Mouse (Mus musculus) thymus, adult 2 months (tissue): ENCODE results near the gene Pagr1a. TPM values are rescaled to one million over a fixed set of nuclear protein-coding genes. Genes with fewer than 3 reads are reported as not detected.
A peak's percentile ranks its signal among the peaks of the same experiment; 100 is the strongest.

ENCODE experiments used
- DNase-seq: peaks from one replicate; pipeline ENCODE4 v3.0.0; 2021
- H3K27ac ChIP-seq: fragments of 200-500 bp; 2 replicates; pipeline ENCODE4 v1.5.1; 2012; ENCODE audit warnings: low read length, control low read depth; ENCODE audit not compliant: control insufficient read depth, insufficient read depth
- H3K27me3 ChIP-seq: fragments of 200-500 bp; 2 replicates; pipeline ENCODE4 v1.6.1; 2012; ENCODE audit warnings: mild to moderate bottlenecking, low read length, moderate library complexity, mixed read lengths; ENCODE audit not compliant: control insufficient read depth, insufficient read depth
- H3K36me3 ChIP-seq: fragments of 200-500 bp; 2 replicates; pipeline ENCODE4 v1.6.1; 2012; ENCODE audit warnings: mild to moderate bottlenecking, low read length, moderate library complexity; ENCODE audit not compliant: control insufficient read depth, insufficient read depth
- H3K4me1 ChIP-seq: fragments of 200-500 bp; replicated peaks from 2 replicates; pipeline ENCODE4 v1.6.1; 2012; ENCODE audit warnings: low read length; ENCODE audit not compliant: control insufficient read depth, insufficient read depth
- H3K4me3 ChIP-seq: fragments of 200-500 bp; 2 replicates; pipeline ENCODE4 v1.5.1; 2012; ENCODE audit warnings: mild to moderate bottlenecking, low read length, control low read depth, moderate library complexity; ENCODE audit not compliant: control insufficient read depth, insufficient read depth
- CTCF ChIP-seq: fragments of 200-500 bp; IDR thresholded peaks from 2 replicates; pipeline ENCODE4 v1.5.1; 2012; ENCODE audit warnings: mild to moderate bottlenecking, control low read depth, low read length, moderate library complexity, borderline replicate concordance; ENCODE audit not compliant: control insufficient read depth, poor library complexity, insufficient read depth; ENCODE audit errors: extremely low read depth
- POLR2A ChIP-seq: fragments of 200-500 bp; IDR thresholded peaks from 2 replicates; pipeline ENCODE4 v1.6.1; 2012; ENCODE audit warnings: mild to moderate bottlenecking, low read length, control low read depth, moderate library complexity; ENCODE audit not compliant: control insufficient read depth, poor library complexity, insufficient read depth; ENCODE audit errors: extremely low read depth
- WGBS: fragments of 180-500 bp; shearing (Covaris S2); methylation state at CpG from one replicate; pipeline ENCODE4 v1.1.7; 2018; 5-methylcytosine and 5-hydroxymethylcytosine counted together
- polyA plus RNA-seq: library from polyadenylated mRNA; depleted of rRNA; stranded (reverse); fragments of >200 nt; gene quantifications from 2 replicates; pipeline ENCODE4 v1.2.3, GENCODE M21; 2012

The Pagr1a gene
- polyA plus RNA-seq, 1 experiment = 11.9 TPM

DNA sequence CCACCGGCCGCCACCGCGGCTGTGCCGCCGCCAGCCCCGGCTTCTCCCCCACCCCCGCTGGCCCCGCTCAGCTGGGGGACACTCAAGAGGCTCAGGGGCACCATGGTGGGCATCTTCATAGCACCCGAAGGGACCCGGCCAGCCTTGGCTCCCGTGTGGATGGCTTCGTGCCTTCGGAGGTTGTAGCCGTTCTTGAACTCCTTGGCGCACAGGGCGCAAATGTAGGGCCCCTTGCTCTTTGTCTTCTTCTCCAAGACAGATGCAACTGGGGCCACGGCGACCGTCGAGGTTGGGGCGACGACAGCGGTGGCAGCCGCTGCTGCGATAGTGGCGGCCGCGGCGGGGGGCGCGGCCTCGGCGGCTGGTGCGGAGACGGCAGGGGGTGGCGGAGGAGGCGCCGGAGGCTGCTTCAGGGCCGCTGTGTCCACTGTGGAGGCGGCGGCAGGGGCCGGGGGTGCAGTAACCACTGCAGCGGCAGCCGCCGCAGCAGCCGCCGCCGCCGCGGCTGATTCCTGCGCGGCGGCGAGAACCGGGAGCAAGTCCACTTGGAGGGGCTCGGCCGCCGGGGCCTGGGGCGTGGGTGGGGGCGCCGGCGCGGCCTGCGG is 8.5 kb upstream of the Pagr1a start:
- Histone ChIP-seq H3K27me3 (no peaks in the 10 kb centered on the region), H3K4me3 (peak overlapping the region; percentile 86), H3K27ac (peak overlapping the region; percentile 89), H3K36me3 (peaks cover 7% of the 10 kb centered on the region; the same call in 1 of the 2 replicates), H3K4me1 (peaks cover 41% of the 10 kb centered on the region)
- TF ChIP-seq CTCF = no peak
- no peak for TF ChIP-seq POLR2A
- under 1% methylated on average over 63 of the region's 65 CpGs for WGBS
- peak; percentile 60 for DNase-seq

DNA sequence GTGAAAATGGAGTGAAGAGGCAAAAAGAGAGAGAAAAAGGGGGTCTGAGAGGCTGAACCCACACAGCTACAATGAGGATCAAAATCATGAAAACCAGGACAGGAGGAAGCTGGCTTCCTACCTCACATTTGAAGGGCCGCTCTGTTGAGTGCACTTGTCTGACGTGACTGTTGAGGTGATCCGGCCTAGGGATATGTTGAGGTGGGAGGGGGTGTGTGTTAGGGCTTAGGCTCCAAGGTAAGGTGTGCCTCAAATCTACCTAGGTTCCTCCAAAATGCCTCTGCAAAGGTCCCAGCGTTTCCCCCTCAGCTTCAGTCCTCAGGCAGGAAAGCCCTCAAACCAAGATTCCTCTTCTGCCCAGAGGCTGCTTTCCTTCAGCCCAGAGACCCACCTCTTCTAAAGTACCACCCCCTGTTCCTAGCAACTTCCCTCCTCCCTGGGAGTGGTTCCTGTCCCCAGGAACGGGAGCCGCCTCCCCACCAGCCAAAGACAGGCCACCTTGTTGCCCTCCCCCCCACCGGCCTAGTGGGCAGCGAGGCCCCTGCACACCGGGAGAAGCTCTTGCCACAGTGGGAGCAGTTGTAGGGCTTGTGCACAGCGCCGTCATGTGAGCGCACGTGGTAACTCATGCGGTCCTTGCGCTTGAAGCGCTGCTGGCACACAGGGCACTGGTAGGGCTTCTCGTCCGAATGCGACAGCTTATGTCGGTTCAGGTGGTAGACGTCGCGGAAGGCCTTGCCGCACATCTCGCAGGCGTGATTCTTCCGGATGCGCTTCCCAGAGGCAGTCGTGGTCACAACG is 7.8 kb upstream of the Pagr1a start:
- TF ChIP-seq CTCF = peak; percentile 82
- 0 out of 2 replicates have a peak, but pooled peaks have one; percentile 48 for TF ChIP-seq POLR2A
- Histone ChIP-seq H3K4me3 (peak overlapping the region; percentile 86), H3K36me3 (peaks cover 7% of the 10 kb centered on the region; the same call in 1 of the 2 replicates), H3K4me1 (peaks cover 48% of the 10 kb centered on the region), H3K27ac (peak overlapping the region; percentile 89), H3K27me3 (no peaks in the 10 kb centered on the region)
- DNase-seq = peak; percentile 87
- WGBS = under 1% methylated on average over 30 of the region's 30 CpGs

DNA sequence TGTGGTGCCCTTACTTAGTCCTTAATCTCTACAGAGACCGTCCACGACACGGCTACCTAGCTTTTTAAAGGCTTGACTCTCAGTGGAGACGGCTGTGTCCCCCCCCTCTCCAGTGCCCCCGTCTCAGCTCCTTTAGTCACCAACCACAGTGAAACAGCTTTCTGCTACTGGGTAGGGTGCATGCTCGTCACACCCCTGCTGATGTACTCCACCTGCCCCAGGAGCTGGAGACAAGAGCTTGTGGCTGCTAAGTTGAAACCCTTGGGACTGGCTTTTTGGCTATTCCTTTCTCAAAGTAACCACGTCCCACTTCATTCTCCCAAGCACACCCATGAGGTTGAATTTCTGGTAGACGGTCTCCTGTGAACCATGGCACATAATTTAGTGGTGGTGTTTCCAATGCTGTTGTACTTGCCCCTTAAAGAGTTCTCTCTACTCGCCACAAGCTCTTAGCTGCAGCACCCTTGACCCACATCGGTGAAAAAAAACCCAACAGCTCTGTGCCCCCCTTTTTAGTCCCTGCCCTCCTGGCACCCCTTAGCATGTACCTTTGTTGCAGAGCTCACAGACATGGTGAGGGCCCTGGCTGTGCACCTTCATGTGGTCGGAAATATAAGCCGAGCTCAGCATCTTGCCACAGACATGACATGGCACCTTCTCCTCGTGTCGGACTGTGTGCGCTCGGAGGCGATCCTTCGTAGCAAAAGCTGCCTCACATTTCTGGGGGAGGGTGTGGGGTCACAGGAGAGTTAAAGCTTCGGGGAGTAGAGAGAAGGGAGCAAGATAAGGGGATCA is 6.9 kb upstream of the Pagr1a start:
- peak overlapping the region; percentile 89 for H3K27ac ChIP-seq
- TF ChIP-seq POLR2A (no peak), CTCF (peak; percentile 49; the same call in 1 of the 2 replicates)
- no peaks in the 10 kb centered on the region for H3K27me3 ChIP-seq
- DNase-seq = peak; percentile 71
- H3K4me1 ChIP-seq = peaks cover 56% of the 10 kb centered on the region
- peaks cover 7% of the 10 kb centered on the region; the same call in 1 of the 2 replicates for H3K36me3 ChIP-seq
- WGBS = 8% methylated on average over 19 of the region's 19 CpGs
- H3K4me3 ChIP-seq = peak overlapping the region; percentile 86

DNA sequence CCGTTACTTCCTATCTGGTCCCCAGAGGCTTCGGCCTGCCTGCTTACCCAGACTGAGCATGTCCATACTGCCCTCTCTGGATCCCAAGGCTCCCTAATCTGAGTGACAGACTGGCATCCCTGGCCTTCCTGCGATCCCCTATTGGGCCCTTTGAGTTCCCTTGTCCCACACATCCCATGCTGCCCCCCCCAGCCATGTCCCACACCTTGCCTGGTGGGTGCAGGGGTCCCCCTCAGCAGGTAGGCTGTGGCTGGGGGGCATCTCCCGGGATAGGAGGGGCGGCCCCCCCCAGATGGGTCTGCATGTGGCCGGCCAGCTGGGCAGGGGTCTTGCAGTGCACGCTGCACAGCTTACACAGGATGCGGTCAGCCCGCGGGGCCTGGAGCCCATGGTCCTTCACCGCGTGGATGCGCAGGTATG is 6.1 kb upstream of the Pagr1a start:
- DNase-seq = peak; percentile 34
- Histone ChIP-seq H3K27ac (peak overlapping the region; percentile 20; the same call in 1 of the 2 replicates), H3K36me3 (peaks cover 7% of the 10 kb centered on the region; the same call in 1 of the 2 replicates), H3K4me3 (peak overlapping the region; percentile 86), H3K4me1 (peaks cover 64% of the 10 kb centered on the region), H3K27me3 (no peaks in the 10 kb centered on the region)
- 80% methylated on average over 13 of the region's 13 CpGs for WGBS
- no peak for TF ChIP-seq CTCF
- no peak for TF ChIP-seq POLR2A

DNA sequence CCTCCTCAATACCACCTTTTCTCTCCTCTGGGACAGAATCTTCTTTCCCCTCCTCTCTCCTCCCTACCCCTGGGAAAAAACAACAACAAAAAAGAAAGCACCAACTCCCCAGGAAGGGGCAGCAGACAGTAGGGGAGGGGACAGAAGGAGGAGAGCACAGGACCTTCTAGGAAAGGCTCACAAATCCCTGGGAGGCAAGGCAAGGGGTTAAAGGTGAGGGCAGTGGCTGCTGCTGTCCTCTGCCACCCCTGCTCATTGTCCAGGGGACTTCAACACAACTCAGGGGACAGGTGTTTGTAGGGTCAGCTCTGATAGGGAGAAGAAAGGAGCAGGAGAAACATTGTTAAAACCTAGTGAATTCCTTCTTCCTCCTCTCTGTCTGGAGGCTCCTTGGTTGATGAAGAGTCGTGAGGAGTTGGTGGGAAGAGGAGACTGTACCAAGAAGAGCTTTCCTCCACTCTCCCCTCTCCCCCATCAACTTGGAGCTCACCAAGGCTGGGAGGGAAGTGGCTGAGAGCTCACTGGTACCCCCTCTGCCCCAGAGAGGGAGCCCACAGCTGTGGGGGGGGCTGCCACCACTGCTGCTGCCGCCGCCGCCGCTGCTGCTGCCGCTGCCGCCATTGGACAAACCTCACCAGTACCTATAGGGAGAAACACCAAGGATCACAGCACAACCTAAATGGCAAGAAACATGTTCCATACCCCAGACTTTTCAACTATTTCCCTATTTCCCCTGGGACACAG is 5.5 kb upstream of the Pagr1a start:
- H3K36me3 ChIP-seq = peaks cover 7% of the 10 kb centered on the region; the same call in 1 of the 2 replicates
- H3K27ac ChIP-seq = peak overlapping the region; percentile 20; the same call in 1 of the 2 replicates
- peak overlapping the region; percentile 86; the same call in 1 of the 2 replicates for H3K4me3 ChIP-seq
- DNase-seq = peak; percentile 47
- H3K4me1 ChIP-seq = peaks cover 64% of the 10 kb centered on the region
- H3K27me3 ChIP-seq = no peaks in the 10 kb centered on the region
- WGBS = 62% methylated on average over 7 of the region's 7 CpGs
- TF ChIP-seq CTCF (no peak), POLR2A (no peak)
